Mouse (Mus musculus) urinary bladder, adult 18-20 months (tissue): Measurements from ENCODE around the gene Dapk1.
A peak's percentile ranks its signal among the peaks of the same experiment; 100 is the strongest.

Experiments
- DNase-seq, 2 experiments: peaks; one replicate each; pipeline ENCODE4 v3.0.0; 2022; ENCODE audit warnings: low spot score in 2 of 2, mixed read lengths in 2 of 2

Dapk1 gene

GRCm38 (mm10) chr13:60664058-60664457, 62.3 kb downstream of the Dapk1 start:
- DNase-seq = no peak

GRCm38 (mm10) chr13:60664816-60665215, 63.1 kb downstream of the Dapk1 start:
- no peak for DNase-seq

- no peak for DNase-seq
Measured at GRCm38 (mm10) chr13:60665402-60665801, 63.7 kb downstream of the Dapk1 start.

- no peak for DNase-seq
Measured at GRCm38 (mm10) chr13:60668036-60668435, 66.3 kb downstream of the Dapk1 start.

GRCm38 (mm10) chr13:60670605-60671004, 68.9 kb downstream of the Dapk1 start:
- no peak for DNase-seq

- DNase-seq = no peak
Measured at GRCm38 (mm10) chr13:60671235-60671634, 69.5 kb downstream of the Dapk1 start.

- DNase-seq = no peak
Measured at GRCm38 (mm10) chr13:60672287-60672686, 70.5 kb downstream of the Dapk1 start.

GRCm38 (mm10) chr13:60672882-60673675, 71.3 kb downstream of the Dapk1 start:
- no peak for DNase-seq

- DNase-seq = no peak
Measured at GRCm38 (mm10) chr13:60674301-60674700, 72.6 kb downstream of the Dapk1 start.

GRCm38 (mm10) chr13:60674911-60675310, 73.2 kb downstream of the Dapk1 start:
- DNase-seq = peak in 1 of 2 experiments; percentile 35

- DNase-seq = no peak
Measured at GRCm38 (mm10) chr13:60675416-60675815, 73.7 kb downstream of the Dapk1 start.

- no peak for DNase-seq
Measured at GRCm38 (mm10) chr13:60678912-60679311, 77.2 kb downstream of the Dapk1 start.

GRCm38 (mm10) chr13:60682714-60683695, 81.3 kb downstream of the Dapk1 start:
- DNase-seq = no peak

- no peak for DNase-seq
Measured at GRCm38 (mm10) chr13:60684050-60684760, 82.5 kb downstream of the Dapk1 start.

- DNase-seq = no peak
Measured at GRCm38 (mm10) chr13:60684806-60685205, 83.1 kb downstream of the Dapk1 start.

GRCm38 (mm10) chr13:60685216-60685615, 83.5 kb downstream of the Dapk1 start:
- no peak for DNase-seq

GRCm38 (mm10) chr13:60686024-60686663, 84.4 kb downstream of the Dapk1 start:
- DNase-seq = no peak

GRCm38 (mm10) chr13:60686967-60687366, 85.2 kb downstream of the Dapk1 start:
- no peak for DNase-seq

GRCm38 (mm10) chr13:60687462-60687861, 85.7 kb downstream of the Dapk1 start:
- no peak for DNase-seq

- DNase-seq = no peak
Measured at GRCm38 (mm10) chr13:60687891-60688290, 86.1 kb downstream of the Dapk1 start.

- no peak for DNase-seq
Measured at GRCm38 (mm10) chr13:60690921-60691320, 89.2 kb downstream of the Dapk1 start.
